Mouse (Mus musculus) A20 (cell line): Measurements from ENCODE around the gene Zfp987.
"Not testable (repeated sequence)": the region's sequence is repeated elsewhere in the genome, so short reads cannot be mapped to it uniquely, and the experiment has no call there.

Experiments
- DNase-seq: peaks from one replicate; pipeline ENCODE4 v3.0.0-alpha.2; 2011; ENCODE audit warnings: low read depth, low spot score

Gene Zfp987

GRCm38 (mm10) chr4:146173378-146174226 is 76.5 kb downstream of the Zfp987 start:
- DNase-seq = not testable (repeated sequence)
